Mouse (Mus musculus): ENCODE data around the gene Lasp1.
"Not testable (repeated sequence)": the region's sequence is repeated elsewhere in the genome, so short reads cannot be mapped to it uniquely, and the experiment has no call there.

The Lasp1 gene

GRCm38 (mm10) chr11:97829913-97830476, 31.2 kb downstream of the Lasp1 start:
- DNase-seq (ENCODE audit: low spot score), result peak; percentile 27

DNA sequence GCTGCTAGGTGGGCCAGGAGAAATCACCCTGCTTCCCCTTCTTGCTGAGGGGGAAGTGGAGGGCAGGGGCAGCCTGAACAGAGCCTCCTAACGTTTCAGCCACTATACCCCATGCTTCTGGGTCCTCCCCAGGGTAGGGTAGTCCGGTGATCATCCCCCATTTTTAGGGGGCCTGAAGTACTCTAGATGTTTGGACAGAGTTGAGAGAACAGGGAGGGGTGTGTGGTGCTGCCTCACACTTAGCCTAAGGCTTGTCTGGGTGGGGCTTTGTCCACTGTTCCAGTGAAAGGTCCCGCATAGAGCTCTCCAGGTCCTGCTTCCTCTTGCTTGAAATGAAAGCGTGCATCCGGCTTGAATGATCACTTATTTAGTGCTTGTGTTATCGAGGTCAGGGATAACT, 31.7 kb downstream of the Lasp1 start:
- DNase-seq (ENCODE audit: low spot score), result no peak

DNA sequence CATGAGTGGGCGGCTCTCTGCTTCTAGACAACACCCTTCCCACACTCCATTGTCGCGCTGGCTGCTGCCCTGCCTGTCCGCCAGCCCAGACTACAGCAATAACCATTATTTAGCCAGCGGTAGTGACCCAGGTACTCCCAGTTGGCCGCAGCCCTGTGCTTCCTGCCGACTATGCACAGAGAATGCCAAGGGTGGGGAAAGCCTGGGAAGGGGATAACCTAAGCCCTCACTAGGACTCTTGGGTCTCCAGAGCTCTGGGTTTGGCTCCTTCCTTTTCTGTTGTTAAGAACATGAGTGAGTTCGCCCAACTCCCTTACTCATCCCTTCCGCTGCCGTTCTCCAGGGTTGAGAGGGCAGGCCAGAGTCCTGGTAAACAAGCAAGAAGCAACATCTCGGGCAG, 33.2 kb downstream of the Lasp1 start:
- DNase-seq (ENCODE audit: low spot score), result no peak

DNA sequence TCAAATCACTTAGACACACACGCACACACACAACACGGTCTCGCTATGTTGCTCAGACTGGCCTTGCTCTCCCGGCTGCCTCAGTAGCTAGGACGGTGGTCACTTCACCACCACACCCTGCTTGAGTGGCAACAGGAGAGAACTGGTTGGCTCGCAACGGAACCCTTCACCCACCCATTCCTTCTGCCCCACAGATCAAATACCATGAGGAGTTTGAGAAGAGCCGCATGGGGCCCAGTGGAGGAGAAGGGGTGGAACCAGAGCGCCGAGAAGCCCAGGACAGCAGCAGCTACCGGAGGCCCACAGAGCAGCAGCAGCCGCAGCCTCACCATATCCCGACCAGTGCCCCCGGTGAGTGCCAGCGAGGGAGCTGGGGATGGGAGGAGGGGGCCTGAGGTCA, 34.6 kb downstream of the Lasp1 start:
- no peak for DNase-seq (ENCODE audit: low spot score)

DNA sequence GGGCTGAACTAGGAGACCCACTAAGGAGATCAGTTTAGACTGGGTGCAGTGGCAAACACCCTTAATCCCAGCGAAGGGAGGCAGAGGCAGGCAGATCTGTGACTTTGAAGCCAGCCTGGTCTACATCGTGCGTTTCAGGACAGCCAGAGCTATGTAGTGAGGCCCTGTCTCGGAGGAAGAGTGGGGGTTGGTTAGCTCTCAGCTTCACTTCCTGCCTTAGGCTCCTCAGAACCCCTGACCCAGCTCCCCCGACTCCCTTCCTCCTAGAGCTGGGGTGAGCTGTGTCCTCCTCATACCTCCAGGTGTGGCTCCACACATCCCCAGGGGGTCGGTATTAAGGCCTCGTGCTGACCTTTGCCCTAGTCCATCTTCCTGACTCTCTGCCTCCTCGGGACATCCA, 37.7 kb downstream of the Lasp1 start:
- DNase-seq (ENCODE audit: low spot score), result no peak

GRCm38 (mm10) chr11:97837051-97837450, 38.3 kb downstream of the Lasp1 start:
- DNase-seq (ENCODE audit: low spot score), result not testable (repeated sequence)

DNA sequence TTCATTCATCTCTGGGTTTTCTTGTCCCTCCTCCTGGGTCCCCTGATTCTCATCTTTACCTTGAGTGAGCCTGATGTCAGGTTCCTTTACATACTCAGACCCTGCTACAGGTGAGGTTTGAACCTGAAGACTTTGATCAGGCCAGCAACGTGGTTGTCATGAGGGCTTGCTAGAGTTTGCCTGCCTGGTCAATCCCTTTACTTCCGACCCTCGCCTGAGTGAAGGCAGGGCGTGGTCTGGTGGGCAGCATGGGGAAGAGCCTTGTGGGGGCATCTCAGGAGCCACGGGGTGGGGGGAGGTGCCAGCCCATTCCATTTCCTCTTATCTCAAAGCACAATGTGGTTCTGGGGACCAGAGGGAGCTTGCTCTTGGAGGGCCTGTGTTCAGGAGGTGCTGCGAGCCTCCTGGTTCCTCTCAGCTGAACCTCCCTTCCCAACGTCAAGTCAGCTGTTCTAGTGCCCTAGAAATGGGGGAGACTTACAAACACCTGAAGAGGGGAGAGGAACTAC, 38.9 kb downstream of the Lasp1 start:
- DNase-seq (ENCODE audit: low spot score), result no peak

- DNase-seq (ENCODE audit: low spot score), result no peak
Observed at GRCm38 (mm10) chr11:97838779-97839440, 40.1 kb downstream of the Lasp1 start.

GRCm38 (mm10) chr11:97839441-97840134, 40.8 kb downstream of the Lasp1 start:
- DNase-seq (ENCODE audit: low spot score), result no peak

DNA sequence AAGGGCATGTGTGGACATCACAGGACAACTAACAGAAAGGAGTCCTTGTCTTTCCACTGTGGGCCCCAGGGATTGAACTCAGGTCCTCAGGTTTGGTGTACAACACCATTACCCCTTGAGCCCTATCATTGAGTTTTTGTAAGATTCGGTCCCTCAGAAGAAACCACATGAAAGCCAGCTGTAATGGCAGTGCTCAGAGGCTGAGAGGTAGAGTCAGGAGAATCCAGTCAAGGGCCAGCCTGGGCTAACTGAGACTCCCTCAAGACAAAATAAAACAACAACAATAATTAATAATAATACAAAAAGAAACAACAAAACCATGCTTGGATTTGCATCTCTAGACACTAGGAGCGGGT, 41.3 kb downstream of the Lasp1 start:
- DNase-seq (ENCODE audit: low spot score), result no peak

DNA sequence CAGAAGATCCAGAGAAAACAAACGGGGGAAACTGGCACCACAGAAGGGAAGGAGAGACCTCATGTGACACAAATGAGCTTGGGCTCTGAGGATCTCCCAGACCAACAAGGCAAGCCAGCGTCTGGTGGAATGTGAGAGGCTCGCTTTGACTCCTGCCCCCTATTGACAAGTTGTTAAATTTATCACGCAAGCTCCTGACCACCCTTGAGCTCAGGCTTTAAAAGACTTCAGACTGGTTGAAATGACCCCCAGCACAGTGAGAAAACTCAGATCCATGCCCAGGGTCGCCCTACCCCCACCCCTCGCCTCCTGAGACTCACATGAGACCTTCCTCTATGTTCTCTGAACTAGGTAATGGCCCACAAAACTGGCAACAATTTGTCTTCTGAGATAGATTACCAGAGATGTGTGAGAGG, 41.7 kb downstream of the Lasp1 start, which contains the start of gene B230217C12Rik:
TSS of gene B230217C12Rik (plus strand) at position 242 of the 416 bp plus-strand sequence.
- DNase-seq (ENCODE audit: low spot score), result no peak

GRCm38 (mm10) chr11:97840991-97841661, 42.3 kb downstream of the Lasp1 start:
- no peak for DNase-seq (ENCODE audit: low spot score)

DNA sequence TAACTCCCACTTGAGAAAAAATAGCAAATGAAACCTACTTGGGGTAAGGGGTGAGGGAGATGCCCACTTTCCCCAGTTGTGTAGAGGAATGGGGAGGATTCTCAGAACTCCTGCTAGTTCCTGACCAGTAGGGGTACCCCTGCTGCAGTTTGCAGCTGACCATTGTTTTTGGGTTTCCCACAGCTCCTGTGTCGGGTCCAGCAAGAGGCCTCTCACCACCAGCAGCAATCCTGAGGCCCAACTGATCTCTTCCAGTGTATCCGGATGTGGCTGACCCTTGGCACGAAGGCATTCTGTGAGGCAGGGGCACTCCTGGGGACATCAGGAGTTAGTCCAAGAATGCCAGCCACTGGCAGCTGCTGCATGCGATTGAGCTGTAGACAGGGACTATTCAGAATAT, 43.2 kb downstream of the Lasp1 start:
- DNase-seq (ENCODE audit: low spot score), result no peak

DNA sequence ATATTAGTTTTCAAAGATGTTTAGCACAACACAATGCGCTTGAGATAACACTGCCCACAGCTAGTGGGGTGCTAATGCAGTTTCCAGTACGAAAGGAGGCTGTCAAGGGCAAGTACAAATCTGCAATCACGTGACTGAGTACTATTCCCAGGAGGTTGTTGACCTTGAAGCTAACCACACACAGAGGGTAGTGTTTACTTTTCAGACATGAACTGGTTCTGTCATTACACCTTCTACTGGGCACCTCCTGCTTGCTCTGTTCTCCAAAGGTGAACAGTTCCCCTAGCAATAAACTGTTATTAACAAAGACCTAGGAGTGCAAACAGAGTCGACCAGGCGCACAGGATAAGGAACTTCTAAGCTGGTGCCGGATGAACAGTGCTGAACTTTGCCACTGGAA, 51.6 kb downstream of the Lasp1 start:
- no peak for DNase-seq (ENCODE audit: low spot score)

- DNase-seq (ENCODE audit: low spot score), result no peak
Observed at GRCm38 (mm10) chr11:97851601-97852000, 52.8 kb downstream of the Lasp1 start.

DNA sequence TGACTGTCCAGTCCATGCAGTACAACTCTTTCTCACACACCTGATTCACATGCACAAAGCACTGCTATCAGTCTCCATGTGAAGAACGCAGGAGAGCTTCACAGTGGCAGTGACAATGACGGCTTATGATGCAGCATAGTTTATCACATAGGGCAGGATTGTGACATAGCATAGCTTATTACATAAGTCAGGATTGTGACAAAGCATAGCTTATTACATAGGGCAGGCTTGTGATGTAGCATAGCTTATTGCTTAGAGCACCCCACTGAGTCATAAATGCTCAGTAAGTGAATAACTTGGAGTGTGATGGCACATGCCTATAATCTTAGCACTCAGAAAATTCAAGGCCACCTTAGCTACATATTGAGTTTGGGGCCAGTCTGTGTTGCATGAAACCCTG, 56.7 kb downstream of the Lasp1 start:
- DNase-seq (ENCODE audit: low spot score), result no peak

- no peak for DNase-seq (ENCODE audit: low spot score)
Observed at GRCm38 (mm10) chr11:97862148-97862547, 63.3 kb downstream of the Lasp1 start.

- no peak for DNase-seq (ENCODE audit: low spot score)
Observed at GRCm38 (mm10) chr11:97865421-97865820, 66.6 kb downstream of the Lasp1 start.

DNA sequence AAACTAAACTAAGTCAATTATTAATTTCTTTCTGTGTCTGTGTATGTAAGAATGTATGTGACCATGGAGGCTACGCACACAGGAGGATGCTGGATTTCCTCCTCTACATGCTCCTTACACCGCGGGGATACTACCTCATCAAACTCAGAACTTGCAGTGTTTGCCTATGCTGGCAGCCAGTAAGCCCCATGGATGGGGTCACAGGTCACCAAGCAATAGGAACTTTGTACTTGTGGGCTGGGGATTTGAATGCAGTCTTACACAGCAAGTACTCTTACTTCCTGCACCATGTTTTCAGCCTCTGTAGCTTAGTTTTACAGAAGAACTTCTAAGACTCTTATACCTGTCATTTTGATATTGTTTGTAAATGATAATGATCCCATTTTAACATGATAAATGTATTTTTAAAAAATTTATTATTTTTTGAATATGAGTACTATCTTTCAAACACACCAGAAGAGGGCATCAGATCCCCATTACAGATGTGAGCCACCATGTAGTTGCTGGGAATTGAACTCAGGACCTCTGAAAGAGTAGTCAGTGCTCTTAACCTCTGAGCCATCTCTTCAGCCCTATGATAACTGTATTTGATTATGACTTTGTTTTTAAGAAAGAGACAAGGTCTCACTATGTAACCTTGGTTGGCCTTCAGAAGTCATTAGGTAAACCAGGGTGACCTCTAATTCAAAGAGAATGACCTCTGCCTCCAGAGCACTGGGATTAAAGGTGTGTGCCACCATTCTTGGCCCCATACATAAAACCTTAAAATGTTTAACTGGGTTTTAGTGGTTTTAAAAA, 67.5 kb downstream of the Lasp1 start:
- no peak for DNase-seq (ENCODE audit: low spot score)

- no peak for DNase-seq (ENCODE audit: low spot score)
Observed at GRCm38 (mm10) chr11:97867591-97867990, 68.8 kb downstream of the Lasp1 start.

GRCm38 (mm10) chr11:97872378-97872777, 73.6 kb downstream of the Lasp1 start:
- DNase-seq (ENCODE audit: low spot score), result not testable (repeated sequence)

GRCm38 (mm10) chr11:97874396-97874795, 75.6 kb downstream of the Lasp1 start:
- DNase-seq (ENCODE audit: low spot score), result no peak

All from spleen, adult 12 weeks (tissue).